ENCODE assay signal across 8 mouse cellular contexts in the genomic region with DNA sequence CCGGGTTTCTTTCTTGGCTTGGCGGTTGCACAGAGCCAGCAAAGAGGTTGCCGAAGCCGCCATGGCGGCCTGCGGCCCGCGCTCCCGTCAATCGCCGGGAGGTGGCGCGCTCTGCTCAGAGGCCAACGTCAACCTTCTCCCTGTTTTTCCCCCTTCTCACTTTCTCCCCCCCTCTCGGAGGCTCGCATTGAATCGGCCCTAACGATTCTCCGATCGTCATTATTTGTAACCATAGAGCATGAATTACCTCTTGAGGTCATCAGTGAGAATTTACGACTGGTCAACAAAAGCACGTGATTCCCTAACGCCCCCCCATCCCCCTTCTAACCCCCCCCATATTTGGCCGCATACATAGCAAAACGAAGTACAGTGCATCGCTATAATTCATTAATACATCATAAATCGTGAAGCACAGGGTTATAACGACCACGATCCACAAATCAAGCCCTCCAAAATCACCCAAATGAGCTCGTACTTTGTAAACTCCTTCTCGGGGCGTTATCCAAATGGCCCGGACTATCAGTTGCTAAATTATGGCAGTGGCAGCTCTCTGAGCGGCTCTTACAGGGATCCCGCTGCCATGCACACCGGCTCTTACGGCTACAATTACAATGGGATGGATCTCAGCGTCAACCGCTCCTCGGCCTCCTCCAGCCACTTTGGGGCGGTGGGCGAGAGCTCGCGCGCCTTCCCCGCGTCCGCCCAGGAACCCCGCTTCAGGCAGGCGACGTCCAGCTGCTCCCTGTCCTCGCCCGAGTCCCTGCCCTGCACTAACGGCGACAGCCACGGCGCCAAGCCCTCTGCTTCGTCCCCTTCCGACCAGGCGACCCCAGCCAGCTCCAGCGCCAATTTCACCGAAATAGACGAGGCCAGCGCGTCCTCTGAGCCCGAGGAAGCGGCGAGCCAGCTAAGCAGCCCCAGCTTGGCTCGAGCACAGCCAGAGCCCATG. TPM values are rescaled to one million over a fixed set of nuclear protein-coding genes. Genes with fewer than 3 reads are reported as not detected.
DNase-seq lines count a peak whose midpoint lies in the region; ATAC-seq and TF ChIP-seq lines count a peak whose summit lies in the region.

Gene Hoxb5 (plus strand): TSS at position 186 of the 949 bp plus-strand sequence.

- peak; percentile 77 for ATAC-seq in granulocyte monocyte progenitor cell, adult 5-6 weeks (replicated peaks; ENCODE audit: poor library complexity, severe bottlenecking)
- peak; percentile 80 for ATAC-seq in lung, embryonic 15.5 days (ENCODE audit: borderline replicate concordance, extremely low read depth, low FRiP score, low TSS enrichment)

- TF ChIP-seq CTCF in left cerebral cortex, adult 2 months (IDR thresholded peaks at IDR 0.05): peak; percentile 51
- peak; percentile 79 for TF ChIP-seq CTCF in kidney, adult 2 months (conservative IDR thresholded peaks at IDR 0.05; ENCODE audit: insufficient read depth, insufficient read length, low read depth, low read length)

- WGBS in kidney, adult 2 months: 2% methylated on average over 69 of the region's 69 CpGs
- WGBS in lung, embryonic 15.5 days: under 1% methylated on average over 69 of the region's 69 CpGs

- H3K36me3 ChIP-seq in kidney, adult 2 months (ENCODE audit: control insufficient read depth, insufficient read depth, low read length): peaks cover 2% of the 10 kb centered on the region; the same call in 1 of the 2 replicates
- no peaks in the 10 kb centered on the region for H3K36me3 ChIP-seq in lung, embryonic 15.5 days

- no peak within 1 kb of the TSS for H3K4me3 ChIP-seq in left cerebral cortex, adult 2 months
- H3K4me3 ChIP-seq in kidney, adult 2 months (ENCODE audit: insufficient read depth, low read depth, low read length): peak within 1 kb of the TSS; percentile 55
- H3K4me3 ChIP-seq in lung, embryonic 15.5 days: peak within 1 kb of the TSS; percentile 59

- H3K27me3 ChIP-seq in kidney, adult 2 months (replicated peaks; ENCODE audit: control insufficient read depth, insufficient read depth, low read length): no peaks in the 10 kb centered on the region
- H3K27me3 ChIP-seq in lung, embryonic 15.5 days: peaks cover 95% of the 10 kb centered on the region

- H3K9ac ChIP-seq in lung, embryonic 15.5 days: peak within 1 kb of the TSS; percentile 88

- intact Hi-C loops in left cerebral cortex, adult 2 months (cut with DNase I): no loop called here
- intact Hi-C loops in left cerebral cortex, postnatal 36 days (cut with DNase I): loop anchor here (10.0 kb wide), 1 partner anchor 241 kb away; no protein-coding TSS in a partner anchor

- no peak within 1 kb of the TSS for H3K27ac ChIP-seq in left cerebral cortex, adult 2 months
- peak within 1 kb of the TSS; percentile 92 for H3K27ac ChIP-seq in kidney, adult 2 months (ENCODE audit: insufficient read depth, low read depth, low read length)
- peak within 1 kb of the TSS; percentile 99 for H3K27ac ChIP-seq in lung, embryonic 15.5 days

- H3K4me2 ChIP-seq in lung, embryonic 15.5 days: peak within 1 kb of the TSS; percentile 70

- DNase-seq in left cerebral cortex, adult 2 months (ENCODE audit: extremely low spot score in 1 of 2, low spot score in 2 of 2): peak in 1 of 2 experiments; percentile 33
- no peak for DNase-seq in left cerebral cortex, postnatal 36 days (ENCODE audit: low spot score in 2 of 2)
- peak; percentile 88 for DNase-seq in adrenal gland, postnatal 25 days
- peak; percentile 94 for DNase-seq in kidney, adult 2 months
- peak; percentile 80 for DNase-seq in retina, postnatal 1 day
- no peak for DNase-seq in cerebellum, adult 11 months

- no peaks in the 10 kb centered on the region for H3K9me3 ChIP-seq in lung, embryonic 15.5 days

- TF ChIP-seq POLR2A in kidney, adult 2 months (IDR thresholded peaks at IDR 0.05; ENCODE audit: low read depth, low read length): no peak

- peaks cover 7% of the 10 kb centered on the region; the same call in 1 of the 2 replicates for H3K4me1 ChIP-seq in kidney, adult 2 months (ENCODE audit: control insufficient read depth, insufficient read depth, low read length)
- peaks cover 16% of the 10 kb centered on the region for H3K4me1 ChIP-seq in lung, embryonic 15.5 days

RNA-seq across cellular contexts. Expression of gene Hoxb5, which starts in this region (rescaled TPM):
- total RNA-seq in left cerebral cortex, adult 2 months (2021): not detected
- total RNA-seq in left cerebral cortex, postnatal 36 days (2021): not detected
- total RNA-seq in adrenal gland, postnatal 25 days (2021): 36.5 and 36.8 TPM in 2 replicates
- not detected in 2 replicates for total RNA-seq in granulocyte monocyte progenitor cell, adult 5-6 weeks (2014; fragmentation: Nextera tagmentation)
- total RNA-seq in granulocyte monocyte progenitor cell, adult 5-6 weeks (2017): 0.05 TPM in 1 of 2 replicates, not detected in the other
- polyA plus RNA-seq in kidney, adult 2 months (2012; rRNA removed): 7.7 and 8.4 TPM in 2 replicates
- polyA plus RNA-seq in lung, embryonic 15.5 days (2015; fragmentation: Nextera tagmentation; extraction: Ambion mirVana): 46.1 and 54.1 TPM in 2 replicates

Comparison
In these comparisons a context has a peak if more than half of its experiments do, and no peak if none do; other contexts are left out.
1. RNA of gene Hoxb5 (total RNA-seq): 36.5 to 36.8 TPM in adrenal gland, postnatal 25 days; not detected in left cerebral cortex, adult 2 months, 0.05 TPM in granulocyte monocyte progenitor cell, adult 5-6 weeks and not detected in left cerebral cortex, postnatal 36 days; every median in the first group is over 10 times any median in the second.
2. Peak in ATAC-seq in granulocyte monocyte progenitor cell, adult 5-6 weeks; RNA of the gene not detected or under 1 TPM.
3. DNase-seq: peak in adrenal gland, postnatal 25 days (single experiment), kidney, adult 2 months (single experiment) and retina, postnatal 1 day (single experiment); none in left cerebral cortex, postnatal 36 days (0 of 2) and cerebellum, adult 11 months (single experiment).